Mouse (Mus musculus) retina, embryonic 14.5 days (tissue): ENCODE results near the gene Slc25a5.
A peak's percentile ranks its signal among the peaks of the same experiment; 100 is the strongest.
"Not testable (repeated sequence)": the region's sequence is repeated elsewhere in the genome, so short reads cannot be mapped to it uniquely, and the experiment has no call there.

Source experiments
- DNase-seq: peaks from one replicate; pipeline ENCODE4 v3.0.0-alpha.2; 2015; ENCODE audit warnings: low spot score

Slc25a5 gene

DNA sequence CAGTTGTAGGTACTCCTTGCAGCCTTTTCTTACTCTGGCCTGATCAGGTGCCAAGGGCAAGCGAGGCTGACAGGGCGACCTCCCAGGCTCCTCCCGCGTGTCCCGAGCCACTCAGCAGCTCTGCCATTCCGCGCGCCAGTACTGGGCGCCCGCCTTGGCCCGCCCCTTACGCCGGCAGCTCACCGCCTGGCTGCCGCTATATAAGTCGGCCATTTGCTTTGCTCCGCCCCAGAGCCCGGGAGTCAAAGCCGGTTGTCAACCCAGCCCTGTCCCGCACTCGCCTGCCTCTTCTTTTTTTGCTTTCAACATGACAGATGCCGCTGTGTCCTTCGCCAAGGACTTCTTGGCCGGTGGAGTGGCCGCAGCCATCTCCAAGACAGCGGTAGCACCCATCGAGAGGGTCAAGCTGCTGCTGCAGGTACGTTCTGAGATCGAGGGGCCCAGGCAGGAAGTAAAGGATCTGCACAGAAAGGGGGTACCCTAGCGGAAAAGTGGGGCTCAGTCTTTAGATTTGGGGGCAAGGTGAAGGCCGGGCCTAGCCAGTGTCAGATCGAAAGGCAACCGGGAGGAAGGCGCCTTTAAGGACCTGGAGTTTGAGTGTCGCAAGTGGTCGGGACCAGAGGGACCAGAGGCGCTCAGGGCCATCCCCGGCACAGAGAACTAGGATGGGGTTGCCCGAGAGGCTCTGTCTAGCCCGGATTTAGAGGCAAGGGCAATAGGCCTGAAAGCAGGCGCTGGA lies at the start of gene Slc25a5:
Gene Slc25a5, plus strand, starts transcription at position 228 of the 739 bp plus-strand sequence.
- peak; percentile 82 for DNase-seq

DNA sequence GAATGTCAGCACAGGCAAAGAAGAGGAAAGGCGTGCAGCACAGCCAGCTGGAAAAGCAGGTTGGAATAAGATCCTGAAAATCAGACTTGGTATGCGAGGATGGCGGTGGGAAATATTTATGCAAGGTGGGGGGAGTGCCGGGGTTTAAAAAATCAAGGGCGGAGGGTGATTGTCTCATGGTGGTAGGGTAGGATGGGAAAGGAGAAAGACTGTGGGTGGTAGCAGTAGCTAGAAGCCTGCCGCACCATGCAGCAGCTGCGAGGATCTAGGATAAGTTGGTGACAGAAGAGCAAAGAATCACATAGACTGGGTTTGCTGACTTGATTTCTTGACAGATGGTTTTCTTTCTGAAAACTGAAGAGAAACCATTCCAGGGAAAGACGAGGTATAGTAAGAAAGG lies 48.7 kb upstream of the Slc25a5 start:
- no peak for DNase-seq

DNA sequence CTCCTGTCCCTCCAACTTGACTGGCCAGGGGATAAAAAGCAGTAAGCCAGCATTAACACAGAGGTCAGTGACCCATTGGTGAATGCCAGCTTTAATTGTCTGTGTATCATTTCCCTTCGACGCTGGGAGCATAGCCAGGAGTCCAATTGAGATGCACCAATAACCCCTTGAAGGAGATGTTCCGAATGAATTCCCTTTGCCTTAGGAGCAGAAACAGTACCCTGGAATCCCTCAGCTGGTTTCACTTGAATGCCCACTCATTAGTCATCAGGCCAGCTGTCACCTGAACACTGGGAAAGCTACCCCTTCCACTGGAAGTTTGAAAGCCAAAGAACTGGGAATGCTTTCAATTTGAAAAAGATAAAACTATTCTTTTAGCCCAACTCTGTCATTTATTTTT lies 46.9 kb upstream of the Slc25a5 start:
- peak; percentile 6 for DNase-seq

DNA sequence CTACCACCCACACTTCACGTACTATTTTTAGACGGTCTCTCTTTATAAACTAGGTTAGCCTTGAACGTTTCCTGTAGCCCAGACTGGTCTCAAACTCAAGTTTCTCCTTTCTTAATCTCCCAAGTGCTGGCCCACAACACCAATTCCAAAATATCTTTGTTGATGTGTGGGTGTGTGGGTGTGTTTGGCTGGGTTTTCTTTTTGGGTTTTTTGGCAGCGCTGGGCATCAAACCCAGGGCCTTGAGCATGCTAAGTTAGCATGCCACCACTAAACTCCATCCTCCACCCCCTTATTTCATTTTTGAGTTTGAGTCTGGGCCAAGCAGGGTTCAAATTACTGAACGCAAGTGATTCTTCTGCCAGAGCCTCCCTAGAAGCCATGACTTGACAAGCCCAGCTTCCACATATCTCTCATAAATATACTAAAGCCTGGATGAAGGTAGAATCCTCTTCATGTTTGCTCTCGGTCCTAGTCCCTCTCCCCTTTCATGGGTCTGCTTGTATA lies 46.1 kb upstream of the Slc25a5 start:
- no peak for DNase-seq

DNA sequence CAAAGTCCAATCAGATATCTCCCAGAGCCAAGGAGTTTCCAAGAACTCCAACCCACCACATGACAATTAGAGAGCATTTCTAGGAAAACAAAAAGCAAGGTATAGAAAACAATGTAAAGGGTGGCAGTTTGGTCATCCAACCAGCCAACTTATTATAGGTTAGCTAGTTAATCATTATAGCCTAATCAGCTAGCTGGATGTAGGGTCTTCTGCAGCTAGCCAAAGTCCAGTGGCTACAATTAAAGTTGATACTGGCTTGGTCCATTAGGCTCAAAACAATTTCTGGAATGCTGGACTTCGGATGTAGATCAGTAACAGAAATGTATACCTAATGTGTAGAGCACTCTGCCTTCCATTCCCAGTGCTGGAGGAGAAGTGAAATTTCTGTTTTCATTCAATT lies 44.9 kb upstream of the Slc25a5 start:
- no peak for DNase-seq

DNA sequence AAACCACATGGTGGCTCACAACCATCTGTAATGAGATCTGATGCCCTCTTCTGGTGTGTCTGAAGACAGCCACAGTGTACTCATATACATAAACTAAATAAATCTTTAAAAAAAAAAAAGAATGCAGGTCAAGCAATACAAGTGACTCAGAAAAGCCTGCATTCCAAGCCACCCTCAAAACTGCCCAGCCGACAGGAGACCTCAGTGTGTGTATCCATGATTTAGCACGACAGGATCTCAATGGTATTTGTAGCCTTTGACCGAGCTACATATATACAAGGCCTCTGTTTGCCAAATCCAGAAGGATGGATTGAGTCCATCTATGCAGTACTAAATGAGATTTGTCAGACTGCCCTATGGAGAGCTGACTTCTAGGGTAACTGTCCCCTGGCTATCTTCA lies 42.9 kb upstream of the Slc25a5 start:
- no peak for DNase-seq

DNA sequence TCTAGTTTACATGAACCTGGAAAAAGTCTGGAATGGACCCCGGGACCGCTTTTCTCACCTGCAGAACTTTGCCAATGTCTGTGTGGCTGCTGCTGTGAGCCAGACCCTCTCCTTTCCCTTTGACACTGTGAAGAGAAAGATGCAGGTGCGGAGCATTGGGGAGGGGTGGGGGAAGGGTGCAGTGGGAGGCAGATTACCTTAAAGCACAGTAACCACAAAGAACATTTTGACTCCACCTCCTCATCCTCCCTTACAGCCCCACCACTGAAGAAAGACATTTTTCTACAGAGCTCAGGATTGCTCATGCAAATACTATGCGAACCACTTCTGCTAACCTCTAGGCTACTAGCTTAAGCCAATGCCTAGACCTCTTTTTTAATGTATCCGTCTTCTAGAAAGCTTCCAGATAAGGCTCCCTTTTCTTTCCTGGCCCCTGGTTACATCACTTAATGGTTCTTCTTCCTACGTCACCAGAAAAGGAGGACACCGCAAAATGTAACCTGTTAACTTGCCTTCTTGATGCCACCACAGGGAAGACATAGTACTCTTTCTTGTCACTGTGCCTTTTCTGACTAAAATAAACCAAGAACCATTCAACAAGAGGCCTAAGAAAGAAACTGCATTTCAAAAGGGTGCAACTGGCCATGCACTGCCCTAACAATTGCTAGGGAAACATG lies 37.5 kb upstream of the Slc25a5 start:
- DNase-seq, result no peak

DNA sequence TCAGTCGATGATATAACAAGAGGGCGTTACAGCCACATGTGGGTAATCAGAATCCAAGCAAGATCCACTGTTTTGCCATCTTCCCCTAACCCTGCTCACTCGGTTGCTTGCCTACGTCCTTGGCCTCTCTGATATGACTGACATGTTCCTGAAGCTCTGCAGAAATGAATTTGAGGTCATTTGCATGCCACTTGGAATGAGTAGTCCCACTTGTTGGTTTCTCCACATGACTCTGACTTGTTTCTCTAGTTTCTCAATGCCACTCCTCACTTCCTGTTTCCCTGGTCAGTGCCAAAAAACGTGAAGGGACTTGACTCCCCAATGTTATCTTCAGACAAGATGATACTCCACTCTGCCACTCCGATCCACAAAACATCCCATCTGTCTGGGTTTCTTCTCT lies 36.9 kb upstream of the Slc25a5 start:
- DNase-seq, result no peak

DNA sequence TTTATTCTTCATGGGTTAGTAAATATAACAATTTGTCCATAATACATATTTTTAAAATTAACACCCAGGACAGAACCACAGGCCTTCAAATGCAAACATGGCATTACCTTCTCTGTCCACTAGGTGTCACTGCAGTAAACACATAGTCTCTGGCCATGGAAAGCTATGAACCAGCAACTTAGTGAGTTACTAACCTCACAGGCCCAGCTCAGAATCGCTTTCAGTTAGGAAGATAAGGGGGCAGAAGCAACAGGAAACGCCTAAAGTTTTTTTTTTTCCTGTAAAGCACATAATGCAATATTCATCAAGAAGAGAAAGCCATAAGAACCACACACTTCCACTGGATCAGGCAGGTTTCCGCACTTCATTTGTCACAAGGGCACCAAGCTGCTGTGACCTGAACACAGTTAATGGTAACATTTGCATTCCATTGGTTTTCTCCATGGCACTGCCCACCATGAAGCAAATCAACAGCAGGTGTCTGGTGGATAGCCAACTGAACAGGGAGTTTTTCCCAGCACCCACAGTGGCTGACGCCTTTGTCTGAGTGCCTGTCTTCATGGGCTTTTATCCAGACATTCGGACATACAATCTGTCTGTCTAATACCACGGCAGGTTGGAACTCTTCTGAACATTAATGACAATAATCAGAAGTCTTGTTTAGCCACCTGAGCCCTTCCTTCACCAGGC lies 34.4 kb upstream of the Slc25a5 start:
- DNase-seq, result peak; percentile 71

DNA sequence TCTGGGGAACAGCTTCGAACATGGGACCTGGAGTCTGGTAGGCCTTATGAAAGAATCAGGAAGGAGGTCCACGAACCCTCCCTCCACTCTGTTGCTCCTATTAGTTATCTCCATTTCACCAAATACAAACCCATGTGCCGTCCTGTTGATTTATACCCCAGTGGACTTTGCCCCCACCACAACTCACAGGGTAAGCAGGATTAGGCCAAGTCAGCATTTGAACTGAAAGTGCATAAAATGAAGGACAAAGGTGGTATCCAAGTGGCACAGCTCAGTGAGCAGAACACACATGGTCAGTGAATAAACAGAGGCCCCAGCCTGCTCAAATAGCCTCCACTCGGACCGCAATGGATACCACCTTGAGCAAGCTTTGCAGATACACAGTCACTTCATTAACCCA lies 33.2 kb upstream of the Slc25a5 start:
- no peak for DNase-seq

DNA sequence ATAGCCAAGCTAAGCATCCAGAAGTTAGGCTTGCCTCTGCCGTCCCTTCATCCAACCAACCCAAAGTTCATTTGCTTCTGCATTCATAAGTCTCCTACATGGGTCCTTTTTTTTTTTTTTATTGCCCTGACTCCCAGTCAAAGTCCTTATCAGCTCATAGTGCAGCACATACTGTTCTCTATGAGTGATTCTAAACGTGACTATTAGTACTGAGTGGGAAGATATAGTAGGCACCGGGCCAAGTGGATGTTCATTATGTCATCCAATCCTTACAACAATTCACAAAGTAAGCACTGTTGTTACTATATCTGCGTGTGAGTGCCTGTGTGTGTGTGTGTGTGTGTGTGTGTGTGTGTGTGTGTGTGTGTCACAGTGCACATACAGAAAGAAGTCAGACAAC lies 32.6 kb upstream of the Slc25a5 start:
- no peak for DNase-seq

DNA sequence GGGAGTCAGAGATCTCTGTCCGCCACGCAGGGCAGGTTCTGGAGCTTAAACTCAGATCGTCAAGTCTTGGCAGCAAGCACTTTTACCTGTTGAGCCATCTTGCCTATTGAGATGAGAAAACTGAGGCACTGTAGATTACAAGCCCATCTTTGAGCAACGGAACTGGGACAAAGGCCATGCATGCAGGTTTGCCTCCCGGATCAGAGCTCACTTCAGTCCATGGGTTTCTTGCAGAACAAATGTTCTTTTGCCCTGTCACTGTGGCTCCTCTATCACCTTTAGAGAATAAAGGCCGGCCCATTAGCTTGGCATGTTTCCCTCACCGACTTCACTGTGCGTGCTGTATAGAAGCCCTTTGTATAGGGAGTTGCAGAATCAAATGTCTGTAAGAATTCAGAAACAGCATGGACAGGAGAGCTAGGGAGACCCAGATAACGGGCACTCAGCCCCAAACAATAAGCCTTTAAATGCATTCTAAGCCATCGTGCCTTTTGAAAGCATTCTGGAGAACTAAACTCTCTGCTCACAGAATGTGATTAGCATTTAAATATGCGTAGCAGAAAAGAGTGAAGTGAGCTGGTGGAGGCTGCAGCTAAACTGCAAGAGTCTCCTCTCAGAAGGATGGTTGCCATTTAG lies 32.0 kb upstream of the Slc25a5 start:
- DNase-seq, result no peak

DNA sequence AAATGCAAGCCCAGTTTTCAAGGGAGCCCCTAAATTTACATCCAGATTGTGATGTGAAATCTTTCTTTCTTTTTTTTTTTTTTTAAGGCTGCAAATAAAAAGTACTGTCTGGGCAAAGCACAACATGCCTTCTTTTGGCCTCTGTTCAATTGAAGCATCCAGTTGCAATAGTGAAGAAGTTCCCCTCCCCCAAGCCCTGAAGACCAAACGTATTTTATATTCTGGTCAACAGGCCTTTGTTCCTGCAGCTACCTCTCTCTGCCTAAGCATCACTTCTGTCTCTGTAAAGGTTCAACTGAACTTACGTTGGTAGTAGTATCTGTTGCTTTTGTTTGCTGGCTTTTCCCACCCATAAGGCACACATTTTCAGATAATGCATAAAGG lies 31.5 kb upstream of the Slc25a5 start:
- no peak for DNase-seq

DNA sequence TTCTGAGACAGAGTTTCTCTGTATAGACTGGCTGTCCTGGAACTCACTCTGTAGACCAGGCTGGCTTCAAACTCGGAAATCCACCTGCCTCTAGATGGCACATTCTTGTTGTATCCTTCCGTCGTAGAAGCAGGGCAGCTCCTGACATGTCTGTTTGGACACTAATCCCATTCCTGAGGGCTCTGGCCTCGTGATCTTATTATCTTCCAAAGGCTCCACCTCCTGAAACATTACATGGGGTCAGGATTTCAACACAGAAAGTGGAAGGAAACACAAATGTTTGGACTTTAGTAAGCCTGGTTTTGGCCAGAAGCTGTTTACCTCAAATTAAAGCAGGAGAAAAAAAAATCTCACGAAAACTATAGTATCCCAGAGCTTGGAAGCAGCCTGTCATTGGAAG lies 28.1 kb upstream of the Slc25a5 start:
- DNase-seq, result no peak

DNA sequence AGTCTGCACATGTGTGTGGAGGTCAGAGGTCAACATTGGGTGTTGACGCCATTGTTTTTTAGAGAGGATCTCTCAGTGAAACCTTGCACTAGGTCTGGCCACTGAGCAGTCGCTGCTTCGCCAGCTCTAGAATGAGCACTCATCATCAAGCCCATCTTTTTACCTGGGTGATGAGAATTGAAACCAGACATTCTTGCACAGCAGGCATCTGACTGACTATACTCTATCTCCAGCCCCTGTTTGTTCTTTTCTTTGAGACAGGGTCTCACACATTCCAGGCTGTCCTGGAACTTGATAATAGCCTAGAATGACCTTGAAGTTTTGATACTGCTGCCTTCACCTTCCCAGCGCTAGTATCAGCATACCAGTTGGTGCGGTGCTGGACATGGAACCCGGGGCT lies 22.9 kb upstream of the Slc25a5 start:
- DNase-seq, result no peak

DNA sequence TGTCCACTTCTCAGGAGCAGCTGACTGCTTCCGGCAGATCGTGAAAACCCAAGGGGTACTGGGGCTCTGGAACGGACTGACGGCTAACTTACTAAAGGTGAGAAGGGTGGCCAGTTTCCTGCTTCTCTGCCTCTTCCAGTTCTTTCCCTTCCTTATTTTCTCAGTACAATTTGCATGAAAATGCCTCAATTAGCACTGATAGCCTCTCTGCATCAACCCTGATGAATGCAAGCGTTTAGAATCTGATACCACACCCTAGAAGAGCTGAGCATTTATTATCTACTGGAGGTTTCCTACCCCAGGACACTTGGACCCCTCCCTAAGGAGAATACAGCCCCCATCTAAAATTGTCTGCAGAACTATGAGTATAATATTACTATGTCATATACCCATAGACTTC lies 19.9 kb upstream of the Slc25a5 start:
- DNase-seq, result no peak

DNA sequence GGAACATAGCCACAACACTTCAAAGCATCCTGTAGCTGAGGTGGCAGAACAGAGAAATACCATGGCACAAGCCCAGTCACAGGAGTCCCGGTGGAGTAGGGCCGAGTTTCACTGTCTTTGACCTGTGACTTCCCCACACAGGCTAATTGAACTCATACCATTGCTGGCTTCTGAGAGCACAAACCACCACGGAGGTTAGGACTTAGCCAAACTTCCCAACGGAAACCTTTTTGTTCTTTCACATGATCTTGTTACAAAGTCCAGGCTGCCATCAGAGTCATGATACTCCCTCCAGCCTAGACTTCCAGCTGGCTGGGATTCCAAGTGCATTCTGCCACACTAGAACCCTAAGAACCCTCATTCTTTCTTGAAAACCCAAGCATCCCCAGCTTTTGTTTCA lies 17.8 kb upstream of the Slc25a5 start:
- no peak for DNase-seq

DNA sequence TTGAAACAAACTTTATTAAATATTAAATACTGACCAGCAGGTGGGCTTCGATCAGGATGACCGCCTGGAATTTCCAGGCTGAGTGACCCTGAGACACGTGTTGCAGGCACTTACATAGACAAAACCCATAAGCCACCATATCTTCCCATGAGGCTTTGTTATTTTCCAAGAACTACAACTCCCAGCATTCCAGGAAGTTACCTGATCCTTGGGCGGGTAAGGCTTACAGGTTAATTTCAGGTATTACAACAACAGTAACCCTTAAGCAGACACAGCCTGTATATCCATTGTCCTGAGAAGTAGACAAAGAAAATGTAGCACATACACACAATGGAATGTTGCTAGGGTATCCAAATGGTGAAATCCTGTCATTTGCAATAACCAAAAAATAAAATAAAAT lies 6.1 kb upstream of the Slc25a5 start:
- no peak for DNase-seq

DNA sequence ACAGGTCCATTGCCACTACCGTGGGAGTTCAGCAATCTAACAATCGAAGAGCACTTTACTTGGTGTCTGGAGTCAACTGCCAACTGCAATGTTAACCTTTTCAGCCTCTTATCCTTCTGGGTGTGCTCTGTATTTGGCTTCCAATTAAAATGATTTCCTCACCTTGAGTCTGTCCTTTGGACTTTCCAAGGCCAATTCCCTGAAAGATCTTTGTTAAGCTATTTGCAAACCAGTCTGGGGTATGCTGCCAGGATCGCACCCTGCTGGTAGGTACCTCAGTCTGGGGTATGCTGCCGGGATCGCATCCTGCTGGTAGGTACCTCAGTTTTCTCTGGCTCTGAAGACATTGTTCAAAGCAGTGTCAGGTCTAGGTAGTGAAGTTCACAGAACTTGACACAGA lies 880 bp upstream of the Slc25a5 start:
- no peak for DNase-seq

DNA sequence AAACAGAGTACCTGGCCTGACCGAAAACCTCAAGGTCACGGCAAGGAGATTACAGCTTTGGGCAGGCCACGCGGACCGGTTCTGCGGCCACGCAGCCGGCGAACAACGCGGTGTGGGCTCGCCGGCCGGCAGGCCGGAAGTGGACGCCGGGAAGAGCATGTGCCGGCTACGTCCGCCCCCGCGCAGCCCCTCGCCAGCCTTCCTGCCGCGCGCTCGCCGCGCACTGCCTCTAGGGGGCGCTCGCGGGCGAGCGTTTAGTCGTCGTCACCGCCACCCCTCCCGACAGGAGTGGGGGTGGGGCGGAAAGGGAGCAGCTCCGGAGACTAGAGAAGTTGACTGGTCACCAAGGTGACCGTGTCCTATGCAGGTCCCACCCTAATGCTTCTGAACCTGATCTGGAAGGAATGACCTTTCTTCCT lies 721 bp downstream of the Slc25a5 start:
- peak; percentile 82 for DNase-seq

DNA sequence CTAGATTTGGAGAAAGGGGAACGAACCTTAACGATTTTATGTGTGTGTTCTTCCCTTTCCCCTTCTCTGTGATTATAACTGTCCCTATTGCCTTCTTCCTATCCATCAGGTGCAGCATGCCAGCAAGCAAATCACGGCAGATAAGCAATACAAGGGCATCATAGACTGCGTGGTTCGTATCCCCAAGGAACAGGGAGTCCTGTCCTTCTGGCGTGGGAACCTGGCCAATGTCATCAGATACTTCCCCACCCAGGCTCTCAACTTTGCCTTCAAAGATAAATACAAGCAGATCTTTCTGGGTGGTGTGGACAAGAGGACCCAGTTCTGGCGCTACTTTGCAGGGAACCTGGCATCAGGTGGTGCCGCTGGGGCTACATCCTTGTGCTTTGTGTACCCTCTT lies 1.3 kb downstream of the Slc25a5 start:
- not testable (repeated sequence) for DNase-seq

DNA sequence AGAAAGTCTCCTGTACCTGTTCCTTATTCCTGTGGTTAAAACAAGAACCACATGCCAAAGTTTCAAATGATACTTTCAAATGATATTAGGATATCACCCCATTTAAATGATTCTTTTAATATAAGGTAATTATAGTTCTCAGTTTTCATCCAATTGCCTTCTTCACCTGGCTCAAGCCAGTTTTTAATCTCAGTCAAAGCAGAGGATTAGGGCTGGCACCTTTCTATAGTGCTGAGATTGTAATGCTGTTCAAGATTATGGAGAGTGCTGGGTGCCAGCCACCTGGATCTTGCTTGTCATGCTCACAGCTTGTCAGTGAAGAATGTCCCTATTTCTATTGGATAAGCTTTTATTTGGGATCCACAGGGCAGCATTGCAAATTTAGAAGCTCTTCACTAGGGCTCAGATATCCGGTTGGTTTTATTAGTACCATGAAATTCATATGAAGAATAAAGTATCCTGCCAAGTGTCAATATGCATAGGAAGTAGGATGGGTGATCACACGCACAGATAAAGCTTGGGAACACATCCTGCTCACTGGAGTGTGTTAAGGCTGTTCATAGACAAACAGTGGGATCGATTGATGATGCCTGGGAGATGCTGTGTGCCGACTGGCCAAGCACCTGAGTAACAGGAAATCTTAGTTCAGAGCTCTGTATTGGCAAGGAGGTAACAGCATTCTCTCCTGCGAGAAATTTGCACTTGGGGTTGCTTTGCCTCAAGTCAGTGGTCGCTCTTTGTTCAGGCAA lies 3.9 kb downstream of the Slc25a5 start:
- DNase-seq, result no peak
